Mouse (Mus musculus) thymus, adult 2 months (tissue): ENCODE data around the gene Epn3.

Experiments
- CTCF ChIP-seq: fragments of 200-500 bp; IDR thresholded peaks from 2 replicates; pipeline ENCODE4 v1.5.1; 2012; ENCODE audit warnings: mild to moderate bottlenecking, control low read depth, low read length, moderate library complexity, borderline replicate concordance; ENCODE audit not compliant: control insufficient read depth, poor library complexity, insufficient read depth; ENCODE audit errors: extremely low read depth
- POLR2A ChIP-seq: fragments of 200-500 bp; IDR thresholded peaks from 2 replicates; pipeline ENCODE4 v1.6.1; 2012; ENCODE audit warnings: mild to moderate bottlenecking, low read length, control low read depth, moderate library complexity; ENCODE audit not compliant: control insufficient read depth, poor library complexity, insufficient read depth; ENCODE audit errors: extremely low read depth

- no peak for TF ChIP-seq CTCF
- TF ChIP-seq POLR2A: no peak
Observed at GRCm38 (mm10) chr11:94468582-94469064, 31.2 kb downstream of the Epn3 start.
